Mouse (Mus musculus) heart, embryonic 15.5 days (tissue): ENCODE measurements around the gene Borcs5. TPM values are rescaled to one million over a fixed set of nuclear protein-coding genes. Genes with fewer than 3 reads are reported as not detected.

Experiments
- ATAC-seq: fragments of 200-750 bp; cut with Nextera tagmentation; replicated peaks from 2 replicates; pipeline ENCODE4 v1.8.0; 2017; ENCODE audit warnings: low read depth, moderate TSS enrichment; ENCODE audit not compliant: insufficient number of reproducible peaks, insufficient read depth, low FRiP score
- H3K27ac ChIP-seq: fragments of 300-500 bp; sonication (generic); 2 replicates; pipeline ENCODE4 v1.5.1; 2015; ENCODE audit warnings: mild to moderate bottlenecking, inconsistent platforms
- H3K27me3 ChIP-seq: fragments of 300-500 bp; sonication (generic); 2 replicates; pipeline ENCODE4 v1.6.1; 2015; ENCODE audit warnings: inconsistent platforms
- H3K36me3 ChIP-seq: fragments of 300-500 bp; sonication (generic); 2 replicates; pipeline ENCODE4 v1.6.1; 2015; ENCODE audit warnings: mild to moderate bottlenecking, inconsistent platforms
- H3K4me1 ChIP-seq: fragments of 300-500 bp; sonication (generic); replicated peaks from 2 replicates; pipeline ENCODE4 v1.6.1; 2015; ENCODE audit warnings: inconsistent platforms
- H3K4me2 ChIP-seq: fragments of 300-500 bp; sonication (generic); 2 replicates; pipeline ENCODE4 v1.6.1; 2015; ENCODE audit warnings: inconsistent platforms, mild to moderate bottlenecking, moderate library complexity
- H3K4me3 ChIP-seq: fragments of 300-500 bp; sonication (generic); 2 replicates; pipeline ENCODE4 v1.5.1; 2015; ENCODE audit warnings: mild to moderate bottlenecking, inconsistent platforms
- H3K9ac ChIP-seq: fragments of 300-500 bp; sonication (generic); 2 replicates; pipeline ENCODE4 v1.6.1; 2015; ENCODE audit warnings: mild to moderate bottlenecking, inconsistent platforms
- H3K9me3 ChIP-seq: fragments of 300-500 bp; sonication (generic); replicated peaks from 2 replicates; pipeline ENCODE4 v1.6.1; 2016; ENCODE audit warnings: inconsistent platforms
- WGBS: fragments of 180-500 bp; shearing (Covaris S2); methylation state at CpG from one replicate; pipeline ENCODE4 v1.1.7; 2015; ENCODE audit warnings: mixed read lengths; 5-methylcytosine and 5-hydroxymethylcytosine counted together
- polyA plus RNA-seq: library from polyadenylated mRNA; unstranded; fragments of >200 nt; fragmentation: Nextera tagmentation; extraction: Ambion mirVana; gene quantifications from 2 replicates; pipeline ENCODE4 v1.2.1, GENCODE M21; 2015

Gene Borcs5
- 14.0 and 16.5 TPM in 2 replicates for polyA plus RNA-seq

GRCm38 (mm10) chr6:134639210-134639609, at the start of gene Borcs5:
Borcs5 (plus strand) TSS chr6:134639510.
- ATAC-seq = no peak
- no peak within 1 kb of the TSS; the same call in 1 of the 2 replicates for H3K4me2 ChIP-seq
- WGBS = 85% methylated on average over 3 of the region's 3 CpGs

GRCm38 (mm10) chr6:134591614-134592013, 47.7 kb upstream of the Borcs5 start:
- H3K27ac ChIP-seq = no peak overlapping the region
- H3K9me3 ChIP-seq = no peaks in the 10 kb centered on the region
- no peaks in the 10 kb centered on the region for H3K36me3 ChIP-seq
- H3K9ac ChIP-seq = no peak overlapping the region
- H3K4me1 ChIP-seq = peaks cover 3% of the 10 kb centered on the region; the same call in 1 of the 2 replicates
- no peak for ATAC-seq
- H3K4me2 ChIP-seq = no peak overlapping the region
- H3K4me3 ChIP-seq = no peak overlapping the region
- no peaks in the 10 kb centered on the region for H3K27me3 ChIP-seq
- WGBS = 90% methylated on average over 2 of the region's 2 CpGs

More at GRCm38 (mm10) chr6:134639210-134639609, at the start of gene Borcs5:
- Histone ChIP-seq H3K36me3 (no peaks in the 10 kb centered on the region), H3K9me3 (no peaks in the 10 kb centered on the region), H3K27me3 (no peaks in the 10 kb centered on the region), H3K27ac (no peak within 1 kb of the TSS), H3K4me3 (no peak within 1 kb of the TSS), H3K9ac (no peak within 1 kb of the TSS), H3K4me1 (peaks cover 6% of the 10 kb centered on the region)

GRCm38 (mm10) chr6:134594569-134595442, 44.5 kb upstream of the Borcs5 start:
- no peak overlapping the region for H3K9ac ChIP-seq
- no peak overlapping the region for H3K27ac ChIP-seq
- no peak overlapping the region for H3K4me3 ChIP-seq
- ATAC-seq = peak; percentile 76; the same call in 1 of the 2 replicates
- 66% methylated on average over 21 of the region's 21 CpGs for WGBS
- peak overlapping the region; percentile 43 for H3K4me2 ChIP-seq
- H3K27me3 ChIP-seq = no peaks in the 10 kb centered on the region
- H3K9me3 ChIP-seq = no peaks in the 10 kb centered on the region
- peaks cover 3% of the 10 kb centered on the region; the same call in 1 of the 2 replicates for H3K4me1 ChIP-seq
- no peaks in the 10 kb centered on the region for H3K36me3 ChIP-seq

DNA sequence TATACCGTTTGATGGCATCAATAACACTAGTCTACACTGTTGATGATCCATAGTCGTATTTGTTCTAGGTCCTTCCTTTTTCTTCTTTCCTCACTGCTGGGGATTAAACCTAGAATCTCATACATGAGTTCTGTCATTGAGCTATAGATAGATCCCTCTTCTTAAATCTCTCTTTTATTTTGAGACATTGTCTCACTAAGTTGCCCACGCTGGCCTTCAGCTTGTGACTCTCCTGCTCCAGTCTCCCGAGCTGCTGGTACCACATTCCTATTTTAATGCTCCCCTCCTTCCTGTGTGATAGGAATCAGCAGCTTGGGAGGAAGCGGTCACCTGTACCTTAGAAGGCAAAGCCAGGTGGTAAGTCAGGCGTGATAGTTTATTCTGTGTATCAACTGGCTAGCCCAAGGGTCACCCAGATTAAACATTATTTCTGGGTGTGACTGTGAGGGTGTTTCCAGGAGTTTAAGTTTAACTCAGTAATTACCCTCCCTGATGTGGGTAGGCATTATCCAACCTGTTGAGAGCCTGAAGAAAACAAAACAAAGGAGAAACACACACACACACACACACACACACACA, 41.6 kb upstream of the Borcs5 start:
- Histone ChIP-seq H3K9ac (no peak overlapping the region), H3K27me3 (no peaks in the 10 kb centered on the region), H3K4me2 (no peak overlapping the region), H3K9me3 (no peaks in the 10 kb centered on the region), H3K27ac (no peak overlapping the region), H3K36me3 (no peaks in the 10 kb centered on the region), H3K4me3 (no peak overlapping the region), H3K4me1 (0 out of 2 replicates have a peak, but pooled peaks cover 5% of the 10 kb centered on the region)
- 79% methylated on average over 6 of the region's 6 CpGs for whole genome bisulfite sequencing
- ATAC-seq = no peak

DNA sequence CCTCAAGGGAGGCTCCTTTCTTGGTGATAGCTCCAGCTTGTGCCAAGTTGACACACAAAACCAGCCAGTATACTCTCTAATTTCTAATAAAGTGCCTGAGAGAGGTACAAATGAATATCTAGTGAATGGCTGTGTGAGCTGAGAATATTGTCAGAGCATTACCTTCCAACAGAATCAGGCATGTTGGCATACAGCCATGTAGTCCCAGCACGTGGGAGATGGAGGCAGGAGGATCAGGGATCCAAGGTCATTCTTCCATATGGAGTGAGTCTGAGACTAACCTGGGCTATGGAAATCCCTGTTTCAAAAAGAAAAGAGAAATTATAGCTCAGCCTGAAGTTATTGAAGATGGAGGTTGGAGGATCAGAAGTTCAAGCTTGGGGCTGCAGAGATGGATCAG, 40.1 kb upstream of the Borcs5 start:
- H3K27me3 ChIP-seq = no peaks in the 10 kb centered on the region
- H3K27ac ChIP-seq = no peak overlapping the region
- no peak for ATAC-seq
- 21% methylated on average over 1 of the region's 1 CpGs for WGBS
- no peak overlapping the region for H3K4me3 ChIP-seq
- 0 out of 2 replicates have a peak, but pooled peaks cover 2% of the 10 kb centered on the region for H3K4me1 ChIP-seq
- H3K9me3 ChIP-seq = no peaks in the 10 kb centered on the region
- no peak overlapping the region for H3K4me2 ChIP-seq
- no peak overlapping the region for H3K9ac ChIP-seq
- H3K36me3 ChIP-seq = no peaks in the 10 kb centered on the region

DNA sequence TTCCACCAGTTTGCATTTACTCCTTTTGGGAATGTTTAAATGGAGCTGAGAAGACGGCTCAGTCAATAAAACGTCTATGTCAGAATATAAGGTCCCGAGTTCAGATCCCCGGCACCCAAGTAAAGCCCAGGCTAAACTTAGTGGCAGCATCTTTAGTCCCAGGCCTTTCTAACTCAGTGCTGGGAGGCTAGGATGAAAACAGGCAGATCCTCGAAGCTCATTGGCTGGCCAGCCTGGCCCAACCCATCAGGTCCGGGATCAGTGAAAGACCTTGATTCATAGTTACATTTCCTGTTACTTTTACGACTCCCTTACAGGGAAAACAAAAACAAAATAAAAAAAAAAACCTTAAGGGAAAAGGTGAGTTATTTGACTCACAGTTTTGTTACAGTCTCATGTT, 38.2 kb upstream of the Borcs5 start:
- Histone ChIP-seq H3K9me3 (no peaks in the 10 kb centered on the region), H3K36me3 (no peaks in the 10 kb centered on the region), H3K9ac (no peak overlapping the region), H3K27me3 (no peaks in the 10 kb centered on the region), H3K27ac (no peak overlapping the region), H3K4me2 (no peak overlapping the region), H3K4me1 (peaks cover 2% of the 10 kb centered on the region; the same call in 1 of the 2 replicates), H3K4me3 (no peak overlapping the region)
- ATAC-seq = no peak
- 63% methylated on average over 7 of the region's 7 CpGs for WGBS

DNA sequence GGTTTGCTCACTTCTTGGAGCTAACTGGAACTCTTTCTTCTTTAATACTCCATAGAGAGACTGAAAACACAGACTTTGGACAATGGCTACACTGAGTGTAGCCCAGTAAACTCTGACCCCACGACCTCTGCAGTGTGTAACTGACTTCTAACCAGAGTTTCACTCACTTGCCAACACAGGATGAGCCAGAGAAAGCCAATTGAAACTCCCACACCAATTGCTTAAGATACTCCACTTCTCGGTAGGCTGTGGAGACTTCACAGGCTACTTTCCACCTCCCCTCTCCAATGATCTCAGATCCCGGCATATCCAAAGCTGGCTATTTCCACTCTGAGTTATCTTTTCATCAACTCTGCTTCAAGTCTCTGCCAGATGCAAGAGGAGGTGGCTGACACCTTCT, 37.5 kb upstream of the Borcs5 start:
- H3K36me3 ChIP-seq = no peaks in the 10 kb centered on the region
- no peak overlapping the region for H3K27ac ChIP-seq
- ATAC-seq = no peak
- no peak overlapping the region for H3K9ac ChIP-seq
- H3K4me2 ChIP-seq = no peak overlapping the region
- H3K4me3 ChIP-seq = no peak overlapping the region
- H3K27me3 ChIP-seq = no peaks in the 10 kb centered on the region
- WGBS = 33% methylated on average over 3 of the region's 3 CpGs
- peaks cover 7% of the 10 kb centered on the region; the same call in 1 of the 2 replicates for H3K4me1 ChIP-seq
- H3K9me3 ChIP-seq = no peaks in the 10 kb centered on the region

GRCm38 (mm10) chr6:134602371-134603003, 36.8 kb upstream of the Borcs5 start:
- Histone ChIP-seq H3K9ac (no peak overlapping the region), H3K4me3 (no peak overlapping the region), H3K27me3 (no peaks in the 10 kb centered on the region), H3K4me2 (no peak overlapping the region), H3K27ac (no peak overlapping the region), H3K9me3 (no peaks in the 10 kb centered on the region), H3K36me3 (no peaks in the 10 kb centered on the region), H3K4me1 (peaks cover 7% of the 10 kb centered on the region; the same call in 1 of the 2 replicates)
- no peak for ATAC-seq
- WGBS = 50% methylated on average over 10 of the region's 10 CpGs

GRCm38 (mm10) chr6:134605196-134605595, 34.1 kb upstream of the Borcs5 start:
- Histone ChIP-seq H3K4me2 (no peak overlapping the region), H3K9ac (no peak overlapping the region), H3K27ac (no peak overlapping the region), H3K27me3 (no peaks in the 10 kb centered on the region), H3K4me1 (peaks cover 7% of the 10 kb centered on the region; the same call in 1 of the 2 replicates), H3K4me3 (no peak overlapping the region), H3K9me3 (no peaks in the 10 kb centered on the region), H3K36me3 (no peaks in the 10 kb centered on the region)
- ATAC-seq = no peak
- WGBS = 95% methylated on average over 3 of the region's 3 CpGs

DNA sequence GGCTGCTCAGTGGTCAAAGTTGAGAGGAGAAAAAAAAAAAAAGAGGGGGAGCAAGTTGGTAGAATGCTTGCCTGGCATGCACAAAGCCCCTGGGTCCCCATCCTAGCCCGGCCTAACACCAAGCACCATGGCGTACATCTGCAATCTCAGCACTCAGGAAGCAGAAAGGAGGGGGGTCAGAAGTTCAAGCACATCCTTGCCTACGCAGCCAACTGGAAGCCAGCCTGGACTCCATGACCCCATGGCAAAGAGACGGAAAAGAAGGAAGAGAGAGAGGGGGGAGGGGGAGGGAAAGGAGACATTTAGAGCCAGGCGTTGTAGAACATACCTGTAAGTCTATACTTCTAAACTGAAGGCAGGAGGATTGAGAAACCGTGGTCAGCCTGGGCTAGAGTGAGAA, 32.8 kb upstream of the Borcs5 start:
- H3K4me2 ChIP-seq = no peak overlapping the region
- H3K27ac ChIP-seq = no peak overlapping the region
- no peak overlapping the region for H3K4me3 ChIP-seq
- no peaks in the 10 kb centered on the region for H3K36me3 ChIP-seq
- 55% methylated on average over 6 of the region's 6 CpGs for WGBS
- no peak overlapping the region for H3K9ac ChIP-seq
- no peak for ATAC-seq
- H3K4me1 ChIP-seq = peaks cover 7% of the 10 kb centered on the region; the same call in 1 of the 2 replicates
- no peaks in the 10 kb centered on the region for H3K9me3 ChIP-seq
- no peaks in the 10 kb centered on the region for H3K27me3 ChIP-seq
